Mouse (Mus musculus) gonadal fat pad, adult 2 months (tissue): ENCODE measurements around the gene Nrp1. TPM values are rescaled to one million over a fixed set of nuclear protein-coding genes. Genes with fewer than 3 reads are reported as not detected.

Experiments
- DNase-seq: peaks from one replicate; pipeline ENCODE4 v3.0.0-alpha.2; 2012; ENCODE audit warnings: low read depth
- polyA plus RNA-seq: library from polyadenylated mRNA; depleted of rRNA; stranded (reverse); fragments of >200 nt; gene quantifications from 2 replicates; pipeline ENCODE4 v1.2.3, GENCODE M21; 2012; rRNA removed

Gene Nrp1
- 45.7 and 47.3 TPM in 2 replicates for polyA plus RNA-seq

GRCm38 (mm10) chr8:128358406-128358755, at the start of gene Nrp1:
Gene Nrp1, plus strand, starts transcription at chr8:128358604.
- DNase-seq: no peak

DNA sequence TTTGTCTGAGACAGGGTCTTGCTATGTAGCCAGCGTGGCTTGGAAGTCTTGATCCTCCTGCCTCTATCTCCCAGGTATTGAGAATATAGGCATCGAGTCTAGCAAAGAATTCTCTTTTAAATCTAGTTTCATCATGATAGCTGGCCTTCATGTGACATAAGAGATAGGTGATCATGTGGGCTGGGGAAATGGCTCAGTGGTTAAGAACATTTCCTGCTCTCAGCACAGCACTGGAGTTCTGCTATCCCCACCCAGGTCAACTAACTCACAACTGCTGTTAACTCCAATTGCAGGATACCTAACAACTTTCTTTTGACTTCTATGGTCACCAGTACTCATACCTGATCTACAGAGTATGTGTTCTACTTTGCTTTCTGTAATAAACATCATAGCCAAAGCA, 37.6 kb upstream of the Nrp1 start:
- no peak for DNase-seq

- no peak for DNase-seq
Observed at GRCm38 (mm10) chr8:128327281-128327680, 31.1 kb upstream of the Nrp1 start.

DNA sequence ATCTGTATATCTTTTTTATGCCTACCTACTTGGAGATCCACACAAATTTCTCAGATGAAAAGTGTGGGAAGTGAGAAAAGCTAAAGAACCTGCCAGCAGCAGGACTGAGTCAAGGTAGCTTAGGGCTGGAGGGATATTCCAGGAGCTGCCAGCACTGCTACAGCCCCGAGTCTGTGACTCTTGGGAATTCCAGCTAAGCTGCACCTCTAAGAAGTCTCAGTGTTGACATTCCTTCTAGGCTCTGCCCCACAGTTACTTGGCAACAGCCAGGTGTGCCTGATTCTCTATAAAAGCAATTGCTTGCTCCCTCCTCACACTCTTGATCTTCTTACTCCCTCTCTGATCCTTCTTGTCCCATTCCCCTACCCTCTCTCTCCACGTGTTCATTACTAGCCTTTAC, 30.5 kb upstream of the Nrp1 start:
- DNase-seq: no peak

GRCm38 (mm10) chr8:128329502-128329901, 28.9 kb upstream of the Nrp1 start:
- DNase-seq: no peak

GRCm38 (mm10) chr8:128335976-128336375, 22.4 kb upstream of the Nrp1 start:
- no peak for DNase-seq

GRCm38 (mm10) chr8:128338951-128339350, 19.5 kb upstream of the Nrp1 start:
- no peak for DNase-seq

DNA sequence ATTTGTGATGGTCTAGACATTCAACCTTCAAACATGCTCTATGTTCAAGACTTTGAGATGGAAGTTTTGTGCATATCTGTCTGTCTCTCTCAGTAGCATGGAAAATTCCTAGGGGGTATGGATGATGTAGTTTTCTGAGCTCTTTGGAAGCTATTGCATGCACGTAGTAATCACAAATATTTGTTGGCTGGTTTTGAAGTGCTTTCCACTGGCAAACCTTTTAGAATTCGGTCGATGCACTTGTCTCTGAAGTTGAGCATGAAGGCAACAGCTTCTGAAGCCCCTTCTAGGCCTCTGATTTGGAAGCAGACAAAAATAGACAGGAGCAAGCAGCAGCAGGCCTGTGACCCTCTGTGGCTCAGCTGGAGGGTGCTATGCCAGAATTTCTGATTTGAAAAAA, 18.9 kb upstream of the Nrp1 start:
- DNase-seq: no peak

GRCm38 (mm10) chr8:128350405-128350804, 8.0 kb upstream of the Nrp1 start:
- no peak for DNase-seq

DNA sequence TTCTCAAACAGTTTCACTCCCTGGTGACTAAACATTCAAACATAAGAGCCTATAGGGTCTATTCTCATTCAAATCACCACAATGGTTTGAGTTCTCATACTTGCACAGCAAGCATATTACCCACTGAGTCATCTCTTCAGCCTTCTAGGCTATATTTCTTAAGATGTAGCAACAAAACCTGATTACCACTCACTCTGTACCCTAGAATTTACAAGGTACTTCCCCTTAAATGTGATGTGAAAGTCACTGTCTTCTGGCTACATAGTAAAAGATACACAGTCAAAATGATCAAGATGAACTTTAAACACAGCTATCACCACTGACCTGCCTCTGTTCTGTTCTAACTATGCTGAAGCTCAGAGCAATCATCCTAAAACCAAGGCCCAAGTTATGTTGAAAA, 7.2 kb upstream of the Nrp1 start:
- DNase-seq: no peak

DNA sequence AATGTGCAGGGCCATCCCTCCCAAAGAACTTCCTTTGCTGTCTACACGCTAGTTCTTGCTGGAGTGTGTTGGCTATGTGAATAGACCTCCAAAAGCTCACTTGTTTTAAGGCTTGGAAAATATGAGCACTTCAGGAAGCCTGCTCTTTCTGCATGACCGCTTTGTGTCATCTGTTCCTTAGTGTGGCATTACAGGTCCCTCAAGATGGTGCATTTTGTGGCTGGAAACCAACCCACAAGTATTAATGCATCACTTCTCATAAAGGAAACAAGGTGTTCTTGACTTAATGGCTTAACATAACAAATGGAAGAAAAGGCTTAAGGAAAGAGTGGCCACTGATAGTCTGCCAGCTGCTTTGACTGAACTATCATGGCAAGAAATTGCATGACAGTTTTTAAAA, 5.6 kb upstream of the Nrp1 start:
- DNase-seq: no peak

GRCm38 (mm10) chr8:128353999-128354398, 4.4 kb upstream of the Nrp1 start:
- DNase-seq: no peak

GRCm38 (mm10) chr8:128355091-128355490, 3.3 kb upstream of the Nrp1 start:
- no peak for DNase-seq

- DNase-seq: no peak
Observed at GRCm38 (mm10) chr8:128356170-128356569, 2.2 kb upstream of the Nrp1 start.

DNA sequence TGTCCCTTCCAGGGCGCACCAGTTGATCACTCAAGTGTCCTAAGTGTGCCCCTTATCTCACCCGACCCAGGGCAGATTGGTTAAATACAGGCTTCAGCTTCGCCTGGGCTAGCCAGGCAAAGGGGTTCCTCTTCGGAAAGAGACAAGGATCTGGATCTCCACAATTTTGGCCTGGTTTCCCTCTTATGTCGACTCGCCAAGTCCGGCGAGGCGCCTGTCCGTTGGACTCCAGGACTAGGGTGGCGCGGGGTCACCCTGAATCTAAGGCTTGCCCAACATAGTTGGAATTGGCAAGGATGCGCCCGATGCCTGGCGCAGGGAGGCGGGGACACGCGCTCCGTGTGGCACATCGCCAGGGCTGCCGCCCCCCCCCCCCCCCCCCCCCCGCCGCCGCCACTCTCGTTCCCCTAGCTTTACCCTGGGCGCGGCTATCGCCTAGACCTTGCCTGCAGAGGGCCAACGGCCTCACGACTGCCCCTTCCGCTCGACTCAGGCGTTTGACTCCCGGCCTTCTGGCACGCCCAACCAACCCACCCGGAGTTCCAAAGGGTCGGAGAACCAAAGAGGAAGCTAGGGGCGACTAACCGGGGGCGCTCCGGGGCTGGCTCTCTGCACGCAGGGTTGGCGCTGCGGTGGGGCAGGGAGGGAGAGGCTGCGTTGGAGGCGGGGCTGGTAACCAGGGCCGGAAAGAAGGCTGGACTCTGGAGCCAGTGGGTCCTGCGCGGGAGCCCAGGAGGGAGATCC, 1.4 kb upstream of the Nrp1 start:
- DNase-seq: no peak

DNA sequence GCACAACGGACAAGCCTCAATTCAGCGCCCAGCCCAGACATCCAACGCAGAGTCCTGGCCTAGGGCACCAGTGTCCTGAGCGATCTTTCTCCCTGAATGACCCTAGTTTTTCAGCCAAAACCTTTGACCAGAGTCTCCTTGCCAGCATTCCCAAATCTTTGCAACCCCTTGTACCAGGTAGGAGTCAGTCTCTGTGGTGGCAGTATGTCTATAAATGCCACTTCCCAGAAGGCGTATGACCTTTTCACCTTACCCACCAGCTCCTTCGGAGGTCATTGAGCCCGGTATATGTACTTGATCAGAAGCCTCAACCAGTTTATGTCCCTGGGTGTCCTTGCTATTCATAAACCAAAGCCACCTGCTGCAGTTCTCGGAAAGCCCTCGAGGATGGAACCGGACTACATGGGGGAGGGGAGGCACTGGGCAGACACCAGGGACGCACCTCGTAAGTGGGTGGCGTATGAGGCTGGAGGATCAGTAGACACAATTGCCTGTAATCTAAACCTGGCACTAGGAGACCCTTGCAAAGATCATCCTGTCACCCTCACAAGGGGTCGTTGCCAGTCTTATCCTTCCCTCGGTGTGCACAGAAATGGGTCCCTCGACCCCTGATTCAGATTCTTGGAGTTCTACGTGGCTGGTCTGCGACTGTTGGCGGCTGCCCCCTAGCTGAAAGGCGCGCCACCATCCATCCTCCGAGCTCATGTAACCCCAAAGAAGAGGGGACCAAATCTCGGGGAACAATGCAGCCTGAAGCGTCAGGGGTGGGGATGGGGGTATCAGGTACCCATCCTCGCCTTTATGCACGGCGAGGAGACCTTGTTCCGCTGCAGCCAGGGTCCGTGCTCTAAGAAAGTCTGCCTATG, 631 bp upstream of the Nrp1 start:
- DNase-seq: no peak

GRCm38 (mm10) chr8:128358756-128359520, 534 bp downstream of the Nrp1 start:
- DNase-seq: no peak

DNA sequence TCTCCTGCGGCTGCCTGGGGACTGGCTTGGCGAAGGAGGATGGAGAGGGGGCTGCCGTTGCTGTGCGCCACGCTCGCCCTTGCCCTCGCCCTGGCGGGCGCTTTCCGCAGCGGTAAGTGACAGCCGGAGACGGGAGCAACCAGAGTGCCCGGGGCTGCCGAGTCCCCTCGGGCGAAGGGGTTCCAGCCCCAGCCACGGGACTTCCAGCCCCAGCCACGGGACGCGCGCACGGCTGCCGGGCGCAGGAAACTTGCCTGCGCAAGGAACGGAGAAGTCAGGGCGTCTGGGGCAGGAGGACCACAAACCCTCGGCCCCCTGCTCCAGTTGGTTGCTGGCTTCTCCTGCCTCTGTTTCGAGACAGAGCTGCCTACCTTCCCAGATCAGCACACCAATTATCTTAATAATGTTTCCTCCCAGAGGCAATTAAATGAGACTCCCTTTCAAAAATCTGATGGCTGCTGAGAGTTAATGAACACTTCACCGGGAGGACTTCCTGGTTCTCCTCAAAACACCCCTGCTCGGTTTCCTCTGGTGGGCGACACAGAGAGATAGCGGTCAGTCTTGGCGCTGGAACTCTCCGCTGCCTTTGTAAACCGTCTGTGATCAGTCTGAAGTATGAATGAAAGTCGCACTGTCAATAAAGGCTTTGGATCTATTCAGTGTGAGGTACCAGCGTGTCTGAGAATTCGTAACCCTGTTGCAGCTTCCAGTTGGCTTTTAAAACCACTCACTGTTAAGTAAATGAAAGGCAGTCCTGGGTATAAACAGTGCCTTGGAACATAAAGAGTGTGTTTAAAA, 1.3 kb downstream of the Nrp1 start:
- DNase-seq: no peak

GRCm38 (mm10) chr8:128361343-128361870, 3.0 kb downstream of the Nrp1 start:
- no peak for DNase-seq

GRCm38 (mm10) chr8:128362940-128363595, 4.7 kb downstream of the Nrp1 start:
- DNase-seq: no peak

- DNase-seq: no peak
Observed at GRCm38 (mm10) chr8:128370496-128370895, 12.1 kb downstream of the Nrp1 start.
